ENCODE assay signal across 13 mouse cellular contexts in the genomic region with DNA sequence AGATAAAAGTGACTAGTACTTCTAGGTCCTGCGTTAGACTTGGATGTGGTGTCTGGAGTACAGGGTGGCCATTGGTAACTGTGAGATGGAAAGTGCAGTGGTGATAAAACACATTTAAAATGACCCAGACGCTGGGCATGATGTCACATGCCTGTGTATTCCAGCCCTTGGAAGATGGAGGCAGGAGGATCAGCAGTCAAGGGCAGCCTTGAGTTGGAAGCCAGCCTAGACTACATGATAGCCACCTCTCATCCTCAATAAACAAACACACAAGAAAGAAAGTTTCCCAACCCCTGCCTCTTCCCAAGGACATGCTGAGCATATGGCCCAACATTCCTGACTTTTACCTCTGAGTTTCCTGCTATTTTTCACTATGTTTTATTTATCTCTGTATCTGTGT.
DNase-seq lines count a peak whose midpoint lies in the region.
"Had no signal": no experiment of that assay in that cellular context is flagged by ENCODE, and none has a peak within 500 bp of the region (broad histone marks: within the 10 kb centered on the region; RNA-seq: fewer than 3 reads in every experiment).

No protein-coding gene starts in this region.

- peak; percentile 53 for DNase-seq in adrenal gland, adult 2 months
- DNase-seq in adrenal gland, adult 8-10 months, result no peak
- peak; percentile 1 for DNase-seq in heart, postnatal 4 days
- DNase-seq in heart, postnatal 14 days, result no peak
- peak; percentile 50 for DNase-seq in ovary, adult 18-20 months (ENCODE audit: low spot score)
- DNase-seq in ovary, postnatal 14 days (ENCODE audit: low spot score), result no peak
- peak; percentile 3 for DNase-seq in urinary bladder, adult 2 months (ENCODE audit: low spot score)
- DNase-seq in urinary bladder, postnatal 14 days (ENCODE audit: low spot score), result no peak
- DNase-seq: cerebellum, adult 18-20 months; cerebellum, adult 9-11 months; cerebellum, postnatal 36 days; gastrocnemius, adult 2 months; gastrocnemius, postnatal 25 days had no signal

- intact Hi-C loops in heart, postnatal 14 days (cut with DNase I), result no loop called here

Comparison
In these comparisons a context has a peak if more than half of its experiments do, and no peak if none do; other contexts are left out.
1. DNase-seq: peak in adrenal gland, adult 2 months (single experiment), heart, postnatal 4 days (single experiment), ovary, adult 18-20 months (single experiment) and urinary bladder, adult 2 months (single experiment); none in adrenal gland, adult 8-10 months (single experiment), heart, postnatal 14 days (0 of 2), ovary, postnatal 14 days (single experiment) and urinary bladder, postnatal 14 days (single experiment).